Mouse (Mus musculus) thymus, adult 2 months (tissue): ENCODE results near the gene Ninj2.

Experiments
- CTCF ChIP-seq: fragments of 200-500 bp; IDR thresholded peaks from 2 replicates; pipeline ENCODE4 v1.5.1; 2012; ENCODE audit warnings: mild to moderate bottlenecking, control low read depth, low read length, moderate library complexity, borderline replicate concordance; ENCODE audit not compliant: control insufficient read depth, poor library complexity, insufficient read depth; ENCODE audit errors: extremely low read depth
- POLR2A ChIP-seq: fragments of 200-500 bp; IDR thresholded peaks from 2 replicates; pipeline ENCODE4 v1.6.1; 2012; ENCODE audit warnings: mild to moderate bottlenecking, low read length, control low read depth, moderate library complexity; ENCODE audit not compliant: control insufficient read depth, poor library complexity, insufficient read depth; ENCODE audit errors: extremely low read depth

GRCm38 (mm10) chr6:120190912-120191311 is 97.8 kb downstream of the Ninj2 start:
- TF ChIP-seq POLR2A (no peak), CTCF (no peak)
